Mouse (Mus musculus): ENCODE measurements around the gene Cxcr4.

The Cxcr4 gene

DNA sequence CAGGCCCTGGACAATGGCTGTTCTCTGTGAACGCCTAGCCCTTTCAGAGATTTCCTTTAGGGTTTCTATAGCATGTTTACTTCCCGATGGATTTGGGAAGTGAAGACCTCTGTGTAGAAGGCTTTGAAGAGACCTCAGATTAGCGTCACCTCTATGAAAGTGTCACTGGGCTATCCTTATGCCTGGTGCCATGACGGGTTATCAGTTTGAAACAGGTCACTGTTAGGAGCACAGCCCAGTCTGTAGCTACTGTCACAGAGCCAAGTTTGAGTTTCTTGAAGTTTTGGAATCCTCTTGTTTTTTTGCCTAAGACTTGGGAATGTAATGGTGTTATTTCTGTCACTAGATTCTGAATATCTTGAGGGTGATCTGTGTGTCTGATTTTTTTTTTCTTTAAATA lies 17.0 kb downstream of the Cxcr4 start:
- in situ Hi-C loops (cut with MboI, MseI): no loop called here

DNA sequence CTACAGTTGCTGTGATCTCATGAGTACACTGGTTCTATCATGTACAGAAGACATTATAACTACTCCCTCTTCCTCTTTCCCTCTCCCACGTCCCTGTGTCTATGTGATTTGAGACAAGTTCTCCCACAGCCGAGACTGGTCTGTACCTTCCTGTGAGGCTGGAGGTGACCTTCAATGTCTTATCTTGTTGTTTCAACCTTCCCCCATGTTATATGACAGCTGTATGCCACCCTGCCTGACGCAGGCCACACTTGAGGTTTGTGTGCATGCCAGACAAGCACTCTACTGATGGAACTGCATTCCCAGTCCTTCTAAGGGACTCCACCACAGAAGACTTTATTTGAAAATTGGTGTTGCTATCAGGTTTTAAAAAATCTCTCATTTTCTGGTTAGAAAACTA lies 21.1 kb downstream of the Cxcr4 start:
- in situ Hi-C loops (cut with MboI, MseI): no loop called here

DNA sequence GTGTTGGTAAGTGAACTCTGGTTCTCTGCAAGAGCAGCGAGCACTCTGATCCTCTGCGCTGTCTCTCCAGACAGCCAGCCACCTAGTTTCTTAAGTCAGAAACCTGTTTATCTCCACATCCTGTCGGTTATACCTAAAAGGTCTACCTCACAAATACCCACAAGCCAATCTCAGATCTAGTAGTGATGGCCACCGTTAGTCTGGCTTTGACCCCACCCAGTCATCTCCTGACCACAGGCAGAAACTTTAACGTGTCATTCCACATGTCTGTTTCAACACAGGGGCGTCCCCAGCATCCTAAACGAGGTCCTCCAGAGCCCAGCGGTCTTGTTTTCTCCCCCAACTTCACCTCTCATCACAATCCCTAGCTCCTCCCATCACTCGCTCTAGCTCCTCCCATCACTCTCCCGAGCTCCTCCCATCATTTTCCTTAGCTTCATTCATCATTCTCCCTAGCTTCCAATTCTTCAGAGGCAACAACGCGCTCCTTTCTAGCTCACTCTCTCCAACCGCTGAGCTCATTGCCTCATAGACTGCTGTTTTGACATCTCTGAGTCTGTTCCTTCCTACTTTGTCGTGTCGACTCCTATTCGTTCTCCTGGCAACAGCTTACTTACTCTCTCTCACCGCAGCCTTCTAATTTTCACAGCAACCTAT lies 22.0 kb downstream of the Cxcr4 start:
- in situ Hi-C loops (cut with MboI, MseI): no loop called here

DNA sequence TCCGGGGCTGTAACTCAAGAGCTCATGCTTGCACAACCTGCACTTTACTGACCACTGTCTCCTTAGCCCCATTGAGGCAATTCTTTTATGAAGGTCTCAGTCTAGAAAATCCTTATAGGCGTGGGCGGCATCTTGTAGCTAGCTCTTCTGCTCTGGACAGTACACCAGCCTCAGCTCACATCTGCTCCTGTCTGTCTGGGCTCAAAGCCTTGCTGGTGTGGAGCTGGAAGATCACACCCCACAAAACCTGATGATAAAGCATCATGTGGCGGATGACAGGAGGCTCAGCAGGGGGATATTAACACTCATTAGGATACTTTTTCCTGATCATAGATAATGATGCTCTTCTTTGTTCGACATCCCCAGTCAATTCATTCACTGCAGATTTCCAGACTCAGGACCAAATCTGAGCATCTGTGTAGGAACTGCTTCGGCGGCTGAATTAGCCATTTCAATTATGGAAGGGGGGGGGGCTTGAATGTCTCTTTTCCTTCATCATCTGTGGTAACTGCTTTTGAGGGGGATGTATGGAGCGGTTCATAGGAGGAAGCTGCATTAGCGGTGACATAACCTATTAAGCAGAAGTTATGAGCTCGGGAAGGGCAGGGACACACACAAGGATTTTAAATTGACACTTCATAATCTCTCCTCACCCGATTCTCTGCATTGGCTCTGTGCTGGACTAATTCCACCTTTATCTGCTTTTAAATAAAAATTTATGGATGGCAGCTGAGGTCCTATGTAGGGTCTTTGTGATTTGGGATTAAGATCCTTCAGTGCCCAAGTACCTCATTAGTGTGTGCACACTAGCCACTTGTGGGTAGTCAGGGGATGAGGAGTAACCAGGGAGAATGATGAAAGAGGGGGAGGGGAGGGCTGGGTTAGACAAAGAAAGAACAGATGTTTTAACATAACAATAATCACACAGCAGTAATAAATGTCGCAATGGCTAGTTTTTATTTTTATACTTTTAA lies 24.6 kb downstream of the Cxcr4 start:
- in situ Hi-C loops (cut with MboI, MseI): no loop called here

DNA sequence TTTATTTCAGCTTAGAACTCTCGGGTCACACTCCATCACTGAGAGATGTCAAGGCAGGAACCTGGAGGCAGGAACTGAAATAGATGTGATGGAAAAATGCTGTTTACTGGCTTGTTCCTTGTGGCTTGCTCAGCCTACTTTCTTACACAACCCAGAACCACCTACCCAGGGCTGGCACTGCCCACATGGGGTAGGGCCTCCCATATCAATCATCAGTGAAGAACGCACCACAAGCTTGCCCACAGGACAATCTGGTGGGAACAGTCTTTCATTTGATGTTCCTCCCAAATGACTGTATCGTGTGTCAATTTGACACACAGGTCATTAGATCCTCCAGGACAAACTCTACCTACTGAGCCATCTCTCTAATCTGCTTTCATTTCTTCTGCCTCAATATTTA lies 28.2 kb downstream of the Cxcr4 start:
- in situ Hi-C loops (cut with MboI, MseI): no loop called here

DNA sequence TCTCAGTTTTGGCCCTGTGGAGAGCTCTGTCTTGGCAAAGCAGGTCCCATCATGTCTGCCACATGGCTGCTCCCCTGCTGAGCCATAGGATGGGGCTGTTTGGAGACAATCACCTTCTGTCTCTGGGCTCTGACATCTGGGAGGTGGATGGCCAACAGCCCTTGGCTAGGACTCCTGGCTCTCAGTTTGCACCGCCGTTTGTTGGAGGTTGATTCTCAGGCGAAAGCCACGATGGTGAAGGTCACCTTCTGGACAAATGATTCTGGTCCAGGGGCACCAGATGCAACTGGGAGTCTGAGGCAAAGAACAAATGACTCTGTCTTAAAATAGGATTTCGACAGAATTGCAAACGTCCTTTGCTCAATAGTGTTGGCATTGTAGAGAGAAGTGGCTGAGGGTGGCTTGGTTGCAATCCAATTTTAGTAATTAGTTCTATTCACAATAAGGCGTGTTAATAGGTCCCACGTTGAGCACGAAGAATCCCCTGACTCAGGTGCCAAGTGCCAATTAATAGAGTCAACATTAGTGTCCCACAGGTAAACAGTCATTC lies 30.7 kb downstream of the Cxcr4 start:
- in situ Hi-C loops (cut with MboI, MseI): no loop called here

DNA sequence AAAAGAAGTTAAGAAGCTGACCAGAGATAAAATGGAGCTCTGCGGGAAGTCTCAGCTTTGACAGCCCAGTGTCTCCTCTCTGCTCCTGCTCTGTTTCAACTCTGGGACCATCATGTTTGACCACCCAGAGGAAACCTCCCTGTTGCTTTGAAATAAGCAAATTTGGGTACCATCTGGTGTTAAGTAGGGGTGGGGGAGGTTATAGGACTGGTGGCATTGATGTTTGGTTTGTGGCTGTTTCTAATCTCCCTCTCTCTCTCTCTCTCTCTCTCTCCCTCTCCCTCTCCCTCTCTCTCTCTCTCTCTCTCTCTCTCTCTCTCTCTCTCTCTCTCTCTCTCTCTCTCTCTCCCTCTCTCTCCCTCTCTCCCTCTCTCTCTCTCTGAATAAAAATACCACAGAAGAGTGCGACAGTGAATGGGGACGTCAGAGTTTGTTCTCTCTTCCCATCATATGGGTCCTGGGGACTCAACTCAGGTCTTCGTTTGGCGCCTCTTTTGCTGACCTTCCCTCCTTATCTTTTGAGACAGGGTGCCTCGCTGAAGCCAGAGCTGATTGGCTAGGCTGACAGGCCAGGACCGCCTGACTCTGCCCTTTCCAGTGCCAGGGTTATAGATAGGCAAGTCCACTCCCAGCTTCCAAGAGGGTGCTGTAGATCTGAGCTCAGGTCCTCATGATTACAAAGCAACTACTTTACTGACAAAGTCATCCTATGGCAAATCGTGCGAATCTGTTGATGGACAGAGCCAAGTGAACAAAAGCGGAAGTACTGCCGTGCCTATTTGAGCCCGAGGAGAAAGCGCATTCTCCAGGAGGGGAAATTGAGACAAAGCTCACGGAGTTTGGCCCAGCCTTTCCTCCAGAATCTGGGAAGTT lies 31.4 kb downstream of the Cxcr4 start:
- in situ Hi-C loops (cut with MboI, MseI): no loop called here

DNA sequence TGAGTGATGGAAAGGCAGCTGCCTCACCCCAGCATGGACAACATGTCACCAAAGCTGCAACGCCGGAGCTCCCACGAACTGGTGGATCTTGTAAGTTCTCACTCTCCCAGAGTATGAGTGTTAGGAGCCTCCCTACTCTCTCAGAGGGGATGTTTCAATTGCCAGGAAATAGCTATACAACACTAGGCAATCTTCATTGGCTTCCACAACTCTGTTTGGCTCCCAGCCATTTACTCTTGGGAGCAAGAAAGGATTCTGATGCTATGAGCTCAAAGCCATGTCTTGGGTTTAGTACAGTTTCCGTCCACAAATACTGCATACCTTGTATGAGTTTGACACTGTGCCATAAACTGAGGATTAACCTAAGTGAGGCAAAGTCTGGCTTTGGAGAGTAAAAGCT lies 34.1 kb downstream of the Cxcr4 start:
- in situ Hi-C loops (cut with MboI, MseI): no loop called here

DNA sequence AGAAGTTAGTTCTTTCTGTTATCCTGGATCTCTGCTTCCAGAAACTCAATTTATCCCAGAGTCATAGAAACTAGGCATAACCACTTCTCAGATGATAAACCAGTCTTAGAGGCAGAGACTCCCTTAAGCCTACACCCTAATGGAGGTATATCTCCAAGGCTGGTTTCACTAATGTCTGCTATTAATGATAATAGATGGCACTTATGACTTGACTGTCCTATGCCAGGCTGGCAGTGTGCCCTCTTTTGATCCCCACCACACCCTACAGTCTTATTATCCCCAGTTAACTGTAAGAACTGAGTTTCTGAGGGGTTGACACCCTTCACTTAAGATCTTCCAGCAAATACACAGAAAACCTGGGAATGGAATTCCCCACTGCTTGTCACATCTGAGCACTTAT lies 39.5 kb downstream of the Cxcr4 start:
- in situ Hi-C loops (cut with MboI, MseI): loop anchor here (5.0 kb wide), 1 partner anchor 35 kb away; no protein-coding TSS in a partner anchor

DNA sequence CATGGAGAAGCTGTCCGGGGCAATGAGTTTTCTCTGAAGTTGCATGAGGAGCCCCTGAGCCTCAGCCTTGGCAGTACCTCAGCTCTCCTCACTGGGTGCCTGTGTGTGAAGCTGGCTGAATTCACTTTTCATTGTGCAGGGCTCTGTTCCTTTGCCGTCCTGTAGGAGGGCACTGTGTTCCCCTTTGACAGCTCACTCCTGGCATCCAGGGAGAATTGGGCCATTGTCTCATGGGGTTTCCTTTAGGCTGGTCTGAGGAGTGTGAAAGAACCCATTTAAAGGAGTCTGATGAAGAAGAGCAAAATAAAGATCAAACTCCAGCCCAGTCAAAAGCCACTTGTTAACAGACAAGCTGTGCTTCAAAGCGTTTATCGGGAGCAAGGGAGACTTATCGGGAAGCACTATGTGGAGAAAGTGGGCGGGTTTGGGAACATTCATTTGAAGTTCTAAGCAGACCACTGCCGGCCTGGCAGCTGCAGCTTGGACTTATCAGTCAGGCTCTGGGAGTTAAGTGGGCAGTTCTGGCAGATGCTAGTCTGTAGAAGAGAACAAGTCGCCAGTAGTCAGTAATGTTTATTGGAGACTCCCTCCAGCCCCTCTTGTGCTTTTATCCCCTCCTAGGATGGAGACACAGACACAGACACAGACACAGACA lies 40.2 kb downstream of the Cxcr4 start:
- in situ Hi-C loops (cut with MboI, MseI): loop anchor here (5.0 kb wide), 1 partner anchor 35 kb away; no protein-coding TSS in a partner anchor

DNA sequence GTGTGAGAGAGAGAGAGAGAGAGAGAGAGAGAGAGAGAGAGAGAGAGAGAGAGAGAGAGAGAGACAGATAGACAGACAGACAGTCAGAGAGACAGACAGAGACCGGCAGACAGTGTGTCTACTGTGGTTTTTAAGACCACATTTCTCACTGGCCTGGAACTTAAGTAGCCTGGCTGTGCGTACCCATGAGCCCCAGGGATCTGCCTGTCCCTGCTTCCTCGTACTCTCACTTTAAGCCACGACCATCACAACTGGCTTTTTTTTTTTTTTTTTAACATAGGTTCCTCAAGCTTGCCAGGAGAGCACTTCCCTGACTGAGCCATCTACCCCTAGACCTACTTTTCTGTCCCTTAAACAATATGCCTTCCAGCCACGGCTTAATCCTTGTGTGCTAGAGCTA lies 42.7 kb downstream of the Cxcr4 start:
- in situ Hi-C loops (cut with MboI, MseI): no loop called here

DNA sequence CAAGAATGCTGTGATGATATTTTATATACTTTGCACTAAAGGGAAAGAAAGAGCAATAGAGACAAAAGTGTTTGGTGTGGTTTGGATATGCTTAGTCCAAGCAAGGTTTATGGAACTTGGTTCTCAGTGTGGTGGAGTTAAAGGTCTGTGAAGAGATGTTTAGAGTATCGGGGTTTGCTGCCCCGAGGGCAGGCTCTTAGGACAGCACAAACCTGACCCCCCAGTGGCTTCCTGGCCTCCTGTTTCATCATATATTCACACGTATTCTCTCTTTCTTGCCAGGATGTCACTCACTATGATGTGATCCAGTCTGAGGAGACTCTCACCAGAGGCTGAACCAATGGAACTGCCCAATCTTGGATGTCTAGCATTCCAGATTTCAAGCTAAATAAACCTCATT lies 43.1 kb downstream of the Cxcr4 start:
- in situ Hi-C loops (cut with MboI, MseI): no loop called here

DNA sequence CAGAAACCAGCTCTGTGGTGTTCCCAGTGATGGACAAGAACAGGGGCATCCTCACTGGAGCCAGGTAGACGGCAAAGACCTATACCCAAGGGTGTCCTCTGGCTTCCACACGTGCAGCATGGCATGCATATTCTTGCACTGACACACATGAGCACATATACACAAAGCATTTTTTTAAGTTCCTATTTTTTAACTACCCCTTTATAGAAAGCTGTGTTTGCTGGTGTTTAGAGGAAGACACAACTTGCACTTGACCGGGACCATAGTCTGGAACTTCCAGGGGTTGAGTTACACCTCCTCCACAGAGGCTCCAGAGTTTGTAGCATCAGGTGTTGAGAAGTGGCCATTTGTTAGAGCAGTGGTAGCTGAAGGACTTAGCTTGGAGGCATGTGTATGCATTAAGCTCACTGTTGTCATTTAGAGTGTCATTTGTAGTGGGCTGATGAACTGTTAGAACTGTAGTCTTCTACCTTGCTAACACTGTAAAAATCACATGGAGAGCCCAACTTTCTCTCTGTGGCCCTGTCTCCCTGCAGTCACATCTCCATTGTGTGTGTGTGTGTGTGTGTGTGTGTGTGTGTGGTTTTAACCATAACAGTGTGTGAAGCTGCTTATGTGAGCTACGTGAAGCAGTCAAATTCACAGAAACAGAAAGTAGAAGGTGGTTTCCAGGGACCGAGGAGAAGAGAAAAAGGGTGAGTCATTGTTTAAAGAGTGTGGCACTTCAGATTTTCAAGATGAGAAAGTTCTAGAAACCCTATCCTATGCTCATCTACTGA lies 43.7 kb downstream of the Cxcr4 start:
- in situ Hi-C loops (cut with MboI, MseI): no loop called here

DNA sequence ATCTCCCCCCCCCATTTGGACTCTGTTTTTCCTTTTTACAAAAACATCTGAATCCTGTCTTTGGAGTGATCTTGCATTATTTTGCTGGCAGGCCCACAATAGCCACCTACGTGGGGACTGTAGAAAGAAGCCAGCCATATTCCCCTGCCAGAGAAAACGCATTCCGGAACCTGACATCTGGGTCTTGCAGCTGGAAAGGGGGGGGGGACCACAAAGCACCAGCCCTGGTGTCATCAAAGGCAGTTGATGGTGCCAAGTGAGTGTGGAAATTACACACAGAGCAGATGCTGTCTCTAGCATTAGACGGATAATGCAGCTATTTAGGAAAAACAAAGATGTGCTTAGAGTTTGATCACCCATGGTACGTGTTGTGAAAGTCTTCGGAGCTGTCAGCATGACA lies 46.4 kb downstream of the Cxcr4 start:
- in situ Hi-C loops (cut with MboI, MseI): no loop called here

DNA sequence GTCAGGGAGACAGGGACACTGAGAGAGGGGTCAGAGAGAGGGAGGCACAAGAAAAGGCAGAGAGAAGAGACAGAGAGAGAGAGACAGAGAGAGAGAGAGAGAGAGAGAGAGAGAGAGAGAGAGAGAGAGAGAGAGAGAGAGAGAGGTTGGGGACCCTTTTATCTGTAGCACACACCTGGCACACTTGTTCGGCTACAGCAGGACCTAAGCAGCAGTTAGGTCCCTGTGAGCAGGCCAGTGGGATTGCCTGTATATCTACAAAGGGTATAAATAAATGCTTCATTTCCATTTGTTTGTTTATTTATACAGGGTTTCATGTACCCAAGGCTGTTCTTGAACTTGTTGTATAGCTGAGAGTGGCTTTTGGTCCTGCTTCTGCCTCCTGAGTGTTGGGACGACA lies 49.0 kb downstream of the Cxcr4 start:
- in situ Hi-C loops (cut with MboI, MseI): no loop called here

DNA sequence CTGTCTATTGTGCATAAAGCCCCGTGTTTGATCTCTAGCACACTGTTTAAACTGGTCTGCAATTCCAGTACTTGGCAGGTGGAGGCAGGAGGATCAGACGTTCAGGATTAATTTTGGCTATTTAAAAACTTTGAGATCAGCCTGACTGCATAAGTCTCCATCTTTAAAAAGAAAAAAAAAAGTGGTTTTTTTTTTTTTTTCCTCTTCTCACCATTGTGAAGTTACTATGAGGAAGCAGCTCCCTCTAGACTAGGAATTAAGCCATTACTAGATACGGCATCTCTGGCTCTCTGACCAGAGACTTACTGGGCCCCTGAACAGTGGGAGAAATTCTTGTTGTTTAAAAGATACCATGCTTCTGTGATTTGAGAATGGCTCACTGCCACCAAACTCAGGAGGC lies 49.5 kb downstream of the Cxcr4 start:
- in situ Hi-C loops (cut with MboI, MseI): no loop called here

DNA sequence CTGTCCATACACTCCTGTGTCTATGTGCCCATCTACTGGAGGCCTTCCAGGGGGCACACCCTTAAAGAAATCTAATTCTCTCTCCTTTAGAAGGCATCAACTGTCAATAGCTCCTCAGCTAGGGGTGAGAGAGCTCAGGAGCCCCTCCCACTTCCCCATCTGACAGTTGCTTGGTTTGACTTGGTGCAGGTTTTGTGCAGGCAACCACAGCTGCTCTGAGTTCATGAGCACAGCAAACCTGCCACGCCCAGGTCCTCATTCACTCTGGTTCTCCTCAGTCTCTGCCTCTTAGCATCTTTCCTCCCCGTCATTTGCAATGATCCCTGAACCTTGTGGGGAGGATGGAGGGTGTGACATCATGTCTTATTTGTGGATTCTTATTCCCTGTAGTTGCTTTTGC lies 51.9 kb downstream of the Cxcr4 start:
- in situ Hi-C loops (cut with MboI, MseI): no loop called here

DNA sequence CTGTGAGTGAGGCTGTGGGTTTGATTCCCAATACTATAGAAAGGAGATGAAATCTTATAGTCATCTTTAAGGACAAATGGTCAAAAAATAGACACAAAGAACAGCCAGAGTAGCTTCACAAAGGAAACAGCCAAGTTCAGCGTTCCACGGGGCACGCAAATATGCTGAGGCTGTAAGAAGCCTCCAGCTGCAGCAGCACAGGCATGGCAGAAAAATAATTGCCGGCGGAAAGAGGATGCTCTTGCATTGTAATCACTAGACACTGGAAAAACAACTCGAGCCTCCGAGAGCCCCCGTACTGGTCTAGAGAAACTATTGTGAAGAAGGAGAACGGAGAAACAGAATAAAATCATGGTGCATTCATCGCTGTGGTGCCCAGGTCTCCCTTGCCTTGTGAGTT lies 52.5 kb downstream of the Cxcr4 start:
- in situ Hi-C loops (cut with MboI, MseI): no loop called here
